Mouse (Mus musculus): ENCODE data around the gene Fam76a.

- no peak for TF ChIP-seq CTCF (conservative IDR thresholded peaks at IDR 0.05 in 1 of 2, IDR thresholded peaks at IDR 0.05 in 1 of 2; ENCODE audit: low read depth in 2 of 2, low read length in 2 of 2)
- TF ChIP-seq MYC (IDR thresholded peaks at IDR 0.05; ENCODE audit: low read depth, low read length), result no peak
- TF ChIP-seq POLR2A (IDR thresholded peaks at IDR 0.05; ENCODE audit: low read depth, low read length), result no peak
- no peak for TF ChIP-seq SMC3 (IDR thresholded peaks at IDR 0.05; ENCODE audit: low read depth, low read length)
- no peak for TF ChIP-seq HCFC1 (IDR thresholded peaks at IDR 0.05; ENCODE audit: low read depth, low read length)
- no peak for TF ChIP-seq EP300 (IDR thresholded peaks at IDR 0.05; ENCODE audit: low read length)
- TF ChIP-seq MEF2A (IDR thresholded peaks at IDR 0.05; ENCODE audit: borderline replicate concordance, low read depth, low read length), result no peak
- TF ChIP-seq PAX5 (IDR thresholded peaks at IDR 0.05; ENCODE audit: low read length), result no peak
- no peak for TF ChIP-seq UBTF (IDR thresholded peaks at IDR 0.05; ENCODE audit: low read depth, low read length)
- TF ChIP-seq MXI1 (IDR thresholded peaks at IDR 0.05; ENCODE audit: low read depth, low read length), result no peak
Measured at GRCm38 (mm10) chr4:132964064-132964463, 41.7 kb upstream of the Fam76a start.

All from CH12.LX (cell line).